Comparison of ENCODE assay signal across 8 mouse cellular contexts in genomic region chr7:44898607-44899006, GRCm38 (mm10). TPM values are rescaled to one million over a fixed set of nuclear protein-coding genes. Genes with fewer than 3 reads are reported as not detected.
DNase-seq lines count a peak whose midpoint lies in the region; ATAC-seq and TF ChIP-seq lines count a peak whose summit lies in the region.

No protein-coding gene starts in this region.

- H3K9me3 ChIP-seq in forebrain, embryonic 13.5 days (replicated peaks), result no peaks in the 10 kb centered on the region
- no peaks in the 10 kb centered on the region for H3K9me3 ChIP-seq in forebrain, embryonic 11.5 days (ENCODE audit: control insufficient read depth, low read length)
- no peaks in the 10 kb centered on the region for H3K9me3 ChIP-seq in hindbrain, embryonic 13.5 days
- no peaks in the 10 kb centered on the region for H3K9me3 ChIP-seq in liver, embryonic 14.5 days (ENCODE audit: control insufficient read depth, low read length)

- H3K36me3 ChIP-seq in forebrain, embryonic 13.5 days (ENCODE audit: poor library complexity, severe bottlenecking), result peaks cover 53% of the 10 kb centered on the region
- no peaks in the 10 kb centered on the region; the same call in 1 of the 2 replicates for H3K36me3 ChIP-seq in forebrain, embryonic 11.5 days (ENCODE audit: control insufficient read depth, insufficient read depth, low read length)
- H3K36me3 ChIP-seq in hindbrain, embryonic 13.5 days, result peaks cover 49% of the 10 kb centered on the region
- H3K36me3 ChIP-seq in liver, embryonic 14.5 days (replicated peaks; ENCODE audit: control insufficient read depth, insufficient read depth, low read depth), result peaks cover 44% of the 10 kb centered on the region

- DNase-seq in forebrain, embryonic 11.5 days (ENCODE audit: low spot score), result no peak
- peak; percentile 32 for DNase-seq in thymus, postnatal 14 days
- DNase-seq in thymus, adult 18-20 months, result no peak
- no peak for DNase-seq in liver, embryonic 14.5 days (ENCODE audit: low read depth in 3 of 3, low spot score in 3 of 3)
- DNase-seq in frontal cortex, postnatal 14 days (ENCODE audit: low spot score in 2 of 2), result no peak

- H3K27me3 ChIP-seq in forebrain, embryonic 13.5 days, result no peaks in the 10 kb centered on the region
- H3K27me3 ChIP-seq in forebrain, embryonic 11.5 days (ENCODE audit: control insufficient read depth, insufficient read depth, low read length), result no peaks in the 10 kb centered on the region
- H3K27me3 ChIP-seq in hindbrain, embryonic 13.5 days, result no peaks in the 10 kb centered on the region
- no peaks in the 10 kb centered on the region for H3K27me3 ChIP-seq in liver, embryonic 14.5 days (ENCODE audit: control insufficient read depth, insufficient read depth, low read length)

- TF ChIP-seq EP300 in liver, embryonic 14.5 days (IDR thresholded peaks at IDR 0.05; ENCODE audit: low read depth), result no peak

- 42% methylated on average over 19 of the region's 19 CpGs for WGBS in forebrain, embryonic 13.5 days
- 38% methylated on average over 19 of the region's 19 CpGs for WGBS in forebrain, embryonic 11.5 days
- WGBS in hindbrain, embryonic 13.5 days, result 39% methylated on average over 19 of the region's 19 CpGs
- 32% methylated on average over 19 of the region's 19 CpGs for WGBS in liver, embryonic 14.5 days (ENCODE audit: insufficient replicate concordance)

- no peak for ATAC-seq in forebrain, embryonic 13.5 days
- no peak for ATAC-seq in forebrain, embryonic 11.5 days (replicated peaks; ENCODE audit: low FRiP score)
- ATAC-seq in hindbrain, embryonic 13.5 days (ENCODE audit: low FRiP score), result no peak
- peak; percentile 38; the same call in 1 of the 2 replicates for ATAC-seq in liver, embryonic 14.5 days (ENCODE audit: insufficient read depth)
- ATAC-seq in megakaryocyte-erythroid progenitor cell, adult 5-6 weeks (replicated peaks; ENCODE audit: low FRiP score, low TSS enrichment, poor library complexity, severe bottlenecking), result no peak

- no peak overlapping the region for H3K27ac ChIP-seq in forebrain, embryonic 13.5 days
- H3K27ac ChIP-seq in forebrain, embryonic 11.5 days (ENCODE audit: low read depth, low read length), result no peak overlapping the region
- H3K27ac ChIP-seq in hindbrain, embryonic 13.5 days, result peak overlapping the region; percentile 4; the same call in 1 of the 2 replicates
- H3K27ac ChIP-seq in liver, embryonic 14.5 days, result no peak overlapping the region

- peaks cover 62% of the 10 kb centered on the region for H3K4me1 ChIP-seq in forebrain, embryonic 13.5 days
- H3K4me1 ChIP-seq in forebrain, embryonic 11.5 days (replicated peaks; ENCODE audit: control insufficient read depth, insufficient read depth, low read length), result peaks cover 25% of the 10 kb centered on the region
- peaks cover 53% of the 10 kb centered on the region for H3K4me1 ChIP-seq in hindbrain, embryonic 13.5 days (replicated peaks)
- H3K4me1 ChIP-seq in liver, embryonic 14.5 days (replicated peaks; ENCODE audit: control insufficient read depth in 2 of 2, insufficient read depth in 2 of 2, low read length in 1 of 2), result peaks cover 14 to 25% of the 10 kb centered on the region in 2 experiments

- peak overlapping the region; percentile 43; the same call in 1 of the 2 replicates for H3K9ac ChIP-seq in forebrain, embryonic 13.5 days
- no peak overlapping the region for H3K9ac ChIP-seq in forebrain, embryonic 11.5 days (ENCODE audit: low read length)
- peak overlapping the region; percentile 76; the same call in 1 of the 2 replicates for H3K9ac ChIP-seq in hindbrain, embryonic 13.5 days
- H3K9ac ChIP-seq in liver, embryonic 14.5 days (replicated peaks), result no peak overlapping the region

- peak; percentile 59 for TF ChIP-seq CTCF in liver, embryonic 14.5 days (IDR thresholded peaks at IDR 0.05; ENCODE audit: low read depth)

- no peak overlapping the region; the same call in 1 of the 2 replicates for H3K4me2 ChIP-seq in forebrain, embryonic 13.5 days
- H3K4me2 ChIP-seq in forebrain, embryonic 11.5 days (ENCODE audit: low read depth, low read length, severe bottlenecking), result no peak overlapping the region
- H3K4me2 ChIP-seq in hindbrain, embryonic 13.5 days, result peak overlapping the region; percentile 30; the same call in 1 of the 2 replicates
- no peak overlapping the region for H3K4me2 ChIP-seq in liver, embryonic 14.5 days (ENCODE audit: low read depth)

- H3K4me3 ChIP-seq in forebrain, embryonic 13.5 days, result no peak overlapping the region
- H3K4me3 ChIP-seq in forebrain, embryonic 11.5 days (ENCODE audit: low read depth, low read length), result no peak overlapping the region
- H3K4me3 ChIP-seq in hindbrain, embryonic 13.5 days, result no peak overlapping the region
- H3K4me3 ChIP-seq in liver, embryonic 14.5 days (ENCODE audit: insufficient read depth in 1 of 2, low read depth in 2 of 2, low read length in 2 of 2), result no peak overlapping the region

RNA-seq across cellular contexts. Expression of gene Fuz, which starts 2.7 kb away (rescaled TPM):
- 24.7 and 27.7 TPM in 2 replicates for polyA plus RNA-seq in forebrain, embryonic 13.5 days (2015; fragmentation: Nextera tagmentation; extraction: Ambion mirVana)
- polyA plus RNA-seq in forebrain, embryonic 11.5 days (2014; fragmentation: Nextera tagmentation; extraction: Ambion mirVana), result 32.9 TPM in 2 replicates
- polyA plus RNA-seq in hindbrain, embryonic 13.5 days (2015; fragmentation: Nextera tagmentation; extraction: Ambion mirVana), result 19.3 and 19.8 TPM in 2 replicates
- polyA plus RNA-seq in liver, embryonic 14.5 days (2012; rRNA removed), result 5.9 and 6.5 TPM in 2 replicates
- polyA plus RNA-seq in liver, embryonic 14.5 days (2014; fragmentation: Nextera tagmentation; extraction: Ambion mirVana), result 5.0 and 5.5 TPM in 2 replicates
- 12.0 and 19.8 TPM in 2 replicates for total RNA-seq in megakaryocyte-erythroid progenitor cell, adult 5-6 weeks (2014; fragmentation: Nextera tagmentation)
- 14.2 and 18.3 TPM in 2 replicates for total RNA-seq in megakaryocyte-erythroid progenitor cell, adult 5-6 weeks (2017)

RNA-seq across cellular contexts. Expression of gene Med25, which starts 6.1 kb away (rescaled TPM):
- 145 and 165 TPM in 2 replicates for polyA plus RNA-seq in forebrain, embryonic 13.5 days (2015; fragmentation: Nextera tagmentation; extraction: Ambion mirVana)
- 135 and 139 TPM in 2 replicates for polyA plus RNA-seq in forebrain, embryonic 11.5 days (2014; fragmentation: Nextera tagmentation; extraction: Ambion mirVana)
- 142 and 147 TPM in 2 replicates for polyA plus RNA-seq in hindbrain, embryonic 13.5 days (2015; fragmentation: Nextera tagmentation; extraction: Ambion mirVana)
- 29.3 and 35.1 TPM in 2 replicates for polyA plus RNA-seq in liver, embryonic 14.5 days (2012; rRNA removed)
- 24.2 and 27.1 TPM in 2 replicates for polyA plus RNA-seq in liver, embryonic 14.5 days (2014; fragmentation: Nextera tagmentation; extraction: Ambion mirVana)
- total RNA-seq in megakaryocyte-erythroid progenitor cell, adult 5-6 weeks (2014; fragmentation: Nextera tagmentation), result 42.0 and 71.7 TPM in 2 replicates
- total RNA-seq in megakaryocyte-erythroid progenitor cell, adult 5-6 weeks (2017), result 12.1 and 18.1 TPM in 2 replicates

RNA-seq across cellular contexts. Expression of gene Ptov1, which starts 29.0 kb away (rescaled TPM):
- polyA plus RNA-seq in forebrain, embryonic 13.5 days (2015; fragmentation: Nextera tagmentation; extraction: Ambion mirVana), result 558 and 574 TPM in 2 replicates
- polyA plus RNA-seq in forebrain, embryonic 11.5 days (2014; fragmentation: Nextera tagmentation; extraction: Ambion mirVana), result 454 and 526 TPM in 2 replicates
- polyA plus RNA-seq in hindbrain, embryonic 13.5 days (2015; fragmentation: Nextera tagmentation; extraction: Ambion mirVana), result 495 and 503 TPM in 2 replicates
- polyA plus RNA-seq in liver, embryonic 14.5 days (2012; rRNA removed), result 47.3 and 54.1 TPM in 2 replicates
- 35.0 and 42.1 TPM in 2 replicates for polyA plus RNA-seq in liver, embryonic 14.5 days (2014; fragmentation: Nextera tagmentation; extraction: Ambion mirVana)
- 79.6 and 88.8 TPM in 2 replicates for total RNA-seq in megakaryocyte-erythroid progenitor cell, adult 5-6 weeks (2014; fragmentation: Nextera tagmentation)
- 19.6 and 40.9 TPM in 2 replicates for total RNA-seq in megakaryocyte-erythroid progenitor cell, adult 5-6 weeks (2017)

RNA-seq across cellular contexts. Expression of gene Ap2a1, which starts 30.7 kb away (rescaled TPM):
- polyA plus RNA-seq in forebrain, embryonic 13.5 days (2015; fragmentation: Nextera tagmentation; extraction: Ambion mirVana), result 81.7 and 87.2 TPM in 2 replicates
- 88.8 and 93.4 TPM in 2 replicates for polyA plus RNA-seq in forebrain, embryonic 11.5 days (2014; fragmentation: Nextera tagmentation; extraction: Ambion mirVana)
- 105 and 108 TPM in 2 replicates for polyA plus RNA-seq in hindbrain, embryonic 13.5 days (2015; fragmentation: Nextera tagmentation; extraction: Ambion mirVana)
- polyA plus RNA-seq in liver, embryonic 14.5 days (2012; rRNA removed), result 62.2 and 67.6 TPM in 2 replicates
- 69.6 and 74.2 TPM in 2 replicates for polyA plus RNA-seq in liver, embryonic 14.5 days (2014; fragmentation: Nextera tagmentation; extraction: Ambion mirVana)
- 95.3 and 104 TPM in 2 replicates for total RNA-seq in megakaryocyte-erythroid progenitor cell, adult 5-6 weeks (2014; fragmentation: Nextera tagmentation)
- 23.8 and 37.1 TPM in 2 replicates for total RNA-seq in megakaryocyte-erythroid progenitor cell, adult 5-6 weeks (2017)

RNA-seq across cellular contexts. Expression of gene Pnkp, which starts 41.7 kb away (rescaled TPM):
- 34.9 and 38.1 TPM in 2 replicates for polyA plus RNA-seq in forebrain, embryonic 13.5 days (2015; fragmentation: Nextera tagmentation; extraction: Ambion mirVana)
- 31.6 and 32.1 TPM in 2 replicates for polyA plus RNA-seq in forebrain, embryonic 11.5 days (2014; fragmentation: Nextera tagmentation; extraction: Ambion mirVana)
- 34.1 and 35.8 TPM in 2 replicates for polyA plus RNA-seq in hindbrain, embryonic 13.5 days (2015; fragmentation: Nextera tagmentation; extraction: Ambion mirVana)
- 12.7 and 14.3 TPM in 2 replicates for polyA plus RNA-seq in liver, embryonic 14.5 days (2012; rRNA removed)
- polyA plus RNA-seq in liver, embryonic 14.5 days (2014; fragmentation: Nextera tagmentation; extraction: Ambion mirVana), result 15.6 and 17.0 TPM in 2 replicates
- 25.2 and 58.9 TPM in 2 replicates for total RNA-seq in megakaryocyte-erythroid progenitor cell, adult 5-6 weeks (2014; fragmentation: Nextera tagmentation)
- total RNA-seq in megakaryocyte-erythroid progenitor cell, adult 5-6 weeks (2017), result 18.4 and 30.5 TPM in 2 replicates

Comparison
In these comparisons a context has a peak if more than half of its experiments do, and no peak if none do; other contexts are left out.
1. H3K9ac ChIP-seq: peak in forebrain, embryonic 13.5 days (single experiment) and hindbrain, embryonic 13.5 days (single experiment); none in forebrain, embryonic 11.5 days (single experiment) and liver, embryonic 14.5 days (single experiment).